Mouse (Mus musculus) myocyte (in vitro differentiated cells): Measurements from ENCODE around the gene Tmem191c.

Source experiments
- CEBPB ChIP-seq: IDR thresholded peaks from 2 replicates; pipeline ENCODE4 v1.6.1; 2011; ENCODE audit warnings: mild to moderate bottlenecking, moderate library complexity; ENCODE audit not compliant: poor library complexity, insufficient read depth, severe bottlenecking
- MAX ChIP-seq: IDR thresholded peaks from one replicate; pipeline ENCODE4 v1.6.1; 2011; ENCODE audit warnings: low read depth, mild to moderate bottlenecking, control low read depth
- POLR2A ChIP-seq: IDR thresholded peaks from one replicate; pipeline ENCODE4 v1.6.1; 2011; ENCODE audit warnings: low read depth, mild to moderate bottlenecking, control low read depth, moderate library complexity; ENCODE audit not compliant: insufficient read length
- TCF12 ChIP-seq: IDR thresholded peaks from one replicate; pipeline ENCODE4 v1.6.1; 2011; ENCODE audit warnings: mild to moderate bottlenecking, control low read depth; ENCODE audit not compliant: poor library complexity, insufficient read depth, severe bottlenecking

GRCm38 (mm10) chr16:17331855-17332254 is 56.0 kb downstream of the Tmem191c start:
- TF ChIP-seq CEBPB: no peak
- no peak for TF ChIP-seq TCF12
- no peak for TF ChIP-seq POLR2A
- TF ChIP-seq MAX: no peak
